Mouse (Mus musculus): ENCODE measurements at regions not wholly inside any gene's neighbourhood (a gene's known extent, or its start where the extent isn't known, plus 50 kb on each side); places are given as distances from the start of the nearest gene placed in this dataset.
A peak's percentile ranks its signal among the peaks of the same experiment; 100 is the strongest.

DNA sequence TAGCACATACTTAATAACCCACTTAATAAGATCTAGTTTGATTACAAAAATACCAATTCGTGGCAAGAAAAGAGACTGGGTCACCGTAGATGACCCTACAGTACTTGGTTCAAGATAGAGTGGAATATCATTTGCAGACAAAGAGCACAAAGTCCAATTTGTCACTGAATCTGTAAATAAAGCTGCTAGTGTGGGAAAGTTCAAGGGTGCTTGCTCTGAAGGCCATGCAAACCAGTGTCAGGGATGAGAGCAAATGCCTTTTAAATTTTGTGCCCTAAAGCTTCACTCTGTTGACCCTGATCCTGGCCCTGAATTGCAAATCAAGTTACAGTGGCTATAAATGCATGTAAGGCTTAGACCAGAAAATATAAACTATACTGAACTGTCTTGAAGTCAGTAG lies 113.1 kb downstream of the Cd55b start:
- no peak for ATAC-seq (replicated peaks; ENCODE audit: poor library complexity, severe bottlenecking)

DNA sequence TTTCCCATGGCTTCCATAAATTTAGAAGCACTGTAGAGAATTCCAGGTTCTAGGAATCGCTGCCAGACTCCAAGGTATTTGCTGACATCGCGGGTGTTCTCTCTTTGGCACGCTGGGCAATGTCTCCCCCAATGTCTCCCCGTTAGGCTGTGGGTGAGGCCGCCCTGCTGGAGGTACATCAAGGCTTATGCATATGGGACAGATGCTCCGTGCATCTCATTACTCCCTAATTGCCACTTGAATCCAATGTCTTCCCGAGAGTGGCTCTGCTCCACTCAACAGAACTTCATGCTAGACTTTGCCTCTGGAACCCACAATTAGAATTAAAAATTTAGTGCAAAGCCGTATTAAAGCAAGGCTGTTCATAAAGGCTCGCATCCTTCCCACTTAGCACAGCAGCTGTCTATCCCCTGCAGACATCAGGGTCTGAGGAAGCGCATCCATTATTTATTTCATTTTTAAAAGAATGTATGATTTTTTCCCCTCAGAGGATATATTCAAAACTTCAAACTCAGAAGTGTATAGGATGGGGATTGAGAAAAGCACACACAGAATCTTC lies 120.9 kb downstream of the Cd55b start:
- ATAC-seq (replicated peaks; ENCODE audit: poor library complexity, severe bottlenecking): no peak

DNA sequence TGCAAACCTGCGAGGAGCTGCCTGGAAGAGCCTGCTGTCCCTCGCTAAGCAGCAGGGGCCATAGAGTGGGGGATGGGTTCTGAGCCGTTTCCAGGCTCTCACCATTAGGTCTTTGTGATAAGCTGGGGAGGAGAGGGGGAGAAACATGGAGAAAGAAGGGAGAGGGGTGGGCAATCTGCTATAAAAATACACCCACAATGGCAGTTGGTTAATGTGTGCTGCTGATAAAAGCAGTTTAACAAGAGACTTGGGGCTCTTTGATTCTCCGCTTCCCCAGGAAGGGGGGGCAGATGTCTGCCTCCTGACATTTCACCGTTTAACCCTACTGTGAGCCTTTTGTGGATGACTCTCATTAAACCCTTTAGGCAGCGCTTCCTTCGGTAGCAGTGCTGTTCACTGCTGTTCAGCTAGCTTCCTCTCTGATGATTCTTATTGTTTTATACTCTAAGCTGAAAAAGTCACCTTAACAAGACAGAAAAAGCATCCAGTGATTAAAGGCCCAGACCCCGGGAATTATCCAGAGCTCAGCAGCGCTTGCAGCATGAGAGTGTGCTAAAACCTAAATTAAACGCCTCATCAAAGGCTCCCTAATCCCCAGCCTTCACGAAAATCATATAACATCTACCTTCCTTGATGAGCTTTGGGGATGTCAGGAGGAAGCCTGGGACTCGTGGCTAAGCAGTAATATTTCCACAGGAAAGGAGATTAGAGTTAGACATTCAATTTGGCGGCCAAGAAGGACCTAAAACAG lies 122.6 kb downstream of the Cd55b start:
- ATAC-seq (replicated peaks; ENCODE audit: poor library complexity, severe bottlenecking): no peak

DNA sequence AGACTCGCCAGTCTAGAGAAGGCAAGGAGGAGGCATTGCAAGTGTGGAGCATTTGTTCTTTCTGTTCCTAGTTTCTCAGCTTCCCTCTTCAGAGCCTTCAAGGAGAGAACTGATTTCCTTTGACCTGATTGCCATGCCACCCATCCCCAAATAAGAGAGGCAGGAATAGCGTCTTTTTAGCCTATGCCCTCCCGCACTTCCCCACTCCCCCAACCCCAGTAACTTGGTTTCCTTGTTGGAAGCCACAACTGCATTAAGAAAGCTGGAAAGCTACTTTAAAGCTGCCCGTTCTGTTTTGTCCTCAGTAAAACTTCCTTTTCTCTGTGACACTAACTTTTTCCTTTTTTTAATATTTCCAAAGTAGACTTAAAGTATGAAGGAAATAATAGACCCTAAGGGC lies 123.2 kb downstream of the Cd55b start:
- ATAC-seq (replicated peaks; ENCODE audit: poor library complexity, severe bottlenecking): no peak

DNA sequence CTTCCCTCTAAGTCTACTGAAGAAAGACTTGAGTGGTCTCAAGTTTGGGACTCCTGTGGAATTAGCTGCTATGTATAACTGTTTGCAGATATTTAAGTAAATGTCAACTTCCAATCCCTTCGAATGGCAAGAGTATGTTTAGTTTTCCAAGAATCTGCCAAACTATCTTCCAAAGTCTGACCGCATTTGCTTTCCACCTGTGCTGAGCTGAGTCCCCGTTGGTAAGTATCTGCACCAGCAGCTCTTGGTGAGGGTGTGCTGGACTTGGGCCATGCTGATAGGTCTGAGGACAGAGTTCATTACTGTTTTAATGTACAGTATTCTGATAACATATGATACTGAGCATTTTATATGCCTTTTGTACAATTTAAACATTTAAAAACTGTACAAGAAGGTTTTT lies 123.7 kb downstream of the Cd55b start:
- ATAC-seq (replicated peaks; ENCODE audit: poor library complexity, severe bottlenecking): no peak

DNA sequence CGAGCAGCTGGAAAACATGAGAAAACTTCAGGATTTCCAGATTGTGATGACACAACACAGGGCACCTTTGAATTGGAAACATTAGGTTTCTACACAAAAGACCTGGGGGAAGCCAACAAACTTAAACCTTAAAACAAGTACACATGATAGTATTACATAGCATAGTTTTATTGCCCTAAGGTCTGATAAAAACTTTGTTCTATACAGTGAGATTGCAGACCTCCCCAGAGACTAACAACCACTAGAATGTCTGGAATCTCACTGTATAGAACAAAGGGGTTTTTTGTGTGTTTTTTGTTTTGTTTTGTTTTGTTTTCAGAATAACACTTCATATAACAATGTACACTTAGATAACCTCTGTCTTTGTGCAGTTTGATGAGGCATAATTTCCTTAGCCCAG lies 124.2 kb downstream of the Cd55b start:
- ATAC-seq (replicated peaks; ENCODE audit: poor library complexity, severe bottlenecking): no peak

DNA sequence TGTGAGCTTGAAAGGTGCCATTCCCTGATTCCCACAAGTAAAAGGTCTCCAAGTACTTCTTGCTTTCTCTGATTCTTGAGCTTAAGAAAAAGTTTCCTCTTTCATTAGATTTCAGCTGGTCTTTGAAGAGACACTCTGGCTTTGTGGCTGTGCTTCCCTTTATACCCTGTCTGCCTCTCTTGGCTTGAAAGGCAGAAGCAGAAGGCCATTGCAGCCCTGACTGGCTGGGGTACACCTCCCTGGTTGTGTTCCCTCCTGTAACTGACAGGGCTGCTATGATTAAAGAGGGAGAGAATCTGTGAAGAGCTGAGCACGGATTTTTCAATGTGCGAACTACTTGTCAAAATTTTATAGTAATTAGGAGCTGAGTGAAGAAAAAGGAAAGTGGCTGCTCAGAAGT lies 125.3 kb downstream of the Cd55b start:
- ATAC-seq (replicated peaks; ENCODE audit: poor library complexity, severe bottlenecking): no peak

DNA sequence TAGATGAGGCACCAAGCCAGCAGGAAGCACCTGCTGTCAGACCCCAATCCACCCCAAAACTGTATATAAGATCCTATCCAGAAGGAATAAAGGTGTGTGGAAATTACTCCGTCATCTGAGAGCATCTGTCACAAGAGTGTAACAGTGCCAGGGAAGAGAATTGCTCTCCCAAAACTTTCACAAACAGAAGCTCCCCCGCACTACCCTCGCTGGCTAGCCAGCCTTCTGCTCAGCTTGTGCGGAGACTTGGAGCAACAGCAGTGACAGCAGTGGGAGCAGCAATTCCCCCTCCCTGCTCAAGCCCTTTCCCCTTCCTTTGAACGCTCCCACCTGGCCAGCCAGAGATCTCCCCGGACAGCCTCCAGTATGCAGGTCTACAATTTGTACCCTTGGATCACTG lies 136.9 kb downstream of the Cd55b start:
- no peak for ATAC-seq (replicated peaks; ENCODE audit: poor library complexity, severe bottlenecking)

DNA sequence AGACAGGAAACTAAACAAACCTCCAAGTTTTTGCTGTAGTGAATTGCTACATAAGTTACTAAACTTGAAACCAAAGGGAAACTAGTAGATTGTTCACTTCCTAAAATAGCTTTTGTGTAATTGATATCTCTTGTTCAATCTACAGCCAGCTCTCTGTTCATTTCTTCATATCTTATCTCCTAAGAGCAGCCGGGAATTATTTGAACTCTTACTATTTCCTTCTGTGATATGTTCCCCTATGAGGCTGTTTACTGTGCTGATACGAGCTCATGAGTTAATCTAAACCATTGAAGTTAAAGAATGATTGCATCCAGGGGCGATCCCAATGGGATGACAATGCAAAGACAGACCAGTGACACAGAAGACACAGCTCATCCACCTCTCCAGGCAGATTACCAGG lies 140.7 kb downstream of the Cd55b start:
- peak; percentile 72 for ATAC-seq (replicated peaks; ENCODE audit: poor library complexity, severe bottlenecking)

DNA sequence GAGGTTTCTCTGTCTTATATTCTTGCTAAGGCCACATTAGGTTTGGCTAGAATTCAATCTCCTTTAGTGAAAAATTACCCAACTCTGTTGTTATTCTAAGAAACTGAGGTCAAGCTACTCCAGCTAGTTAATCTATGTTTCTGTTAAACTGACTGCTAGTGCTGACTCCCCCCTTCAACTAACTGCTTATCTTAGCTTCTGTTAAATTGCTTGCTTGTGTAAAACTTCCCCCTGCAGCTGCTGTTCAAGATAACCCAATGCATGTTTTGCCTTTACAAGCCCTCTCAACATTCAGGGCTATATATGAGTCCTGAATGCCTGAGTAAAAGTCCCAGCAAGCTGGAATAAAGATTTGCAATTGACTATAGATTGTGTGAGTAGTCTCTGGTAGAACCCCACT lies 143.6 kb downstream of the Cd55b start:
- no peak for ATAC-seq (replicated peaks; ENCODE audit: poor library complexity, severe bottlenecking)

DNA sequence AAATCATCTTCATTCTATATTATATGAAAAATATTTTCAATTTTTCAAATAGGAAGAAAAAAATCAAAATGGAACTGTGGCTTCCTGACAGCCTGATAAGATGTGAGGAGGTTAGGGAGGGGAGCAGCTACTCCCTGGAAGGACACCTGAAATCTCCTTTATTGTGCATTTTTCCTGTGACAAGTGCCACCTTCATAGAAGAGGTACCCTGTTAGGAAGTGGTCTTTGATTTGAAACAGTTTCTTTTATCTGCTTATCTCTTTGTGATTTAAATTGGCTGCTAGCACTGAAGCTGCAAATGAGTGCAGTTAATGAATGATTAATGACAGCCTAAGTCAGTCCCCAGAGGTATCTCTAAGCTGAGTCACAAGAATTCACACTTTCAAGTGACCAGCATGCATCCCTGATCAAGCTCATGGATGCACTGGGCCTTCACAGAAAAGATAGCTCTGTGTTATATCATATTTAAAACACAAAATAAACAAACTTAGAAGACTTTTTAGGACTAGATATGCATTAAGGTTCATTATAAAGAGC lies 144.7 kb downstream of the Cd55b start:
- no peak for ATAC-seq (replicated peaks; ENCODE audit: poor library complexity, severe bottlenecking)

DNA sequence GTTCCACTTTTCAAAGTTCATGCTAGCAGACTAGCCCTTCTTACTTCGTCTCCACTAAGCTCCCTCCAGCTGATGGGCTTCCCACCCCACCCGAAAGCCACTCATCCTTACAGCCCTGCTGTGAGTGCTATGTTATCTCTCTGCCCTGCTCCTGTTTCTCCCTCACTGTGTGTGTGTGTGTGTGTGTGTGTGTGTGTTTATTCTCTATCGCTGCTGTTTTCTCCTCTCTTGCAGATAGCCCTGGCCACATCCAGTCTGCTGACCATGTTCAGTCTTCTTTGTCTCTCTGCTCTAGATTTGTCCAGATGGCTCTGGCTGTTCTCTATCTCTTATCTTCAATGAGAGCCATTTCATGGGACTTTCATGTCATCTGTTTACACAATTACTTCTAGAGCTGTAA lies 145.9 kb downstream of the Cd55b start:
- ATAC-seq (replicated peaks; ENCODE audit: poor library complexity, severe bottlenecking): no peak

DNA sequence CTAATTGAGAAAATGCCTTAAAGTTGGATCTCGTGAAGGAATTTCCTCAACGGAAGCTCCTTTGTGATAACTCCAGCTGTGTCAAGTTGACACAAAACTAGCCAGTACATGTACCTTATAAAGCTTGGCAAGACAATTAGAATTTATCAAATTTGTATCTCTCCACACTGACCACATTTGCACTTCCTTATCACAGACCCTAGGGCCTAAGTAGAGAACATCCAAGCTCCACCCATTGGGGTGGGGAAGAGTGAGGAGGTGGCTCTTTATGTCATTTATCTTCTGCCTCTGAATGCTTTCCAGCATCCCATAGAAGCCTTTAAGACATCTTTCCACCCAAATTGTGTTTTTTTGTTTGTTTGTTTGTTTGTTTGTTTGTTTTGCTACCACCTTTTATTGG lies 146.8 kb downstream of the Cd55b start:
- no peak for ATAC-seq (replicated peaks; ENCODE audit: poor library complexity, severe bottlenecking)

DNA sequence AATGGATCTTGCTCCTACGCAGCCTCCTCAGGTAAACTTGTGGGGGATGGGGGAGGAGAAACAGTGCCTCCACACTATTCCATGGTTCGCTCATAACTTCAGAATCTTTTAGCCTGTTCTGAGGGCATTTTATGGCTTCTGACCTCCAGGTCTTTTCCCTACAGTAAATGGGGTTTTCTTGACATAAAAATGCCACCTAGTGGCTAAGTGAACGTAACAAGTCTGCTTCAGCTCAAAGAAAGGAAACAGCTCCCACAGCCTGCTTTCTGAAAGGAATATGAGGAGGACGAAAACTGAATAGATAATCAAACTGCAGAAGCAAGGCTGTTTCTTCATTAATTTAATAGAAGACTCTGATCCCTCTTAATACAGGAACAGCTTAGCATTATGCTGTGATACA lies 148.3 kb downstream of the Cd55b start:
- ATAC-seq (replicated peaks; ENCODE audit: poor library complexity, severe bottlenecking): no peak

DNA sequence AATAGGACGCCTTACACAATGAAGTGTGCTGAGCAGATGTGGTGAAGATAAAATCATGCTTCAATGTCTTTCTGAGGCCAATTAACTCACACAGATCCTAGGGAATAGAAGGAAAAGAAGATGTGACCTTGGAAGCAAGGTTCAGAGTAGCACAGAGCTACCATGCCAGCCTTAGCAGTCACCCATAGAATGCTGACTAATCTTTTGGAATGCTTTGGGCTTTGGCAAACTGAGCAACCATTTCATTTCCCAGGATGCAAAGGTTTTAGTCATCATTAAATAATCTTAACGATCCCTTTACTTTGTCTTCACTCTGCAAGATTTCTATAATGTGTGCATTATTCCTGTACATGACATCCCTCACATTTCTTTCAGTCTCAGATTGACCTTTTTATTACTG lies 152.4 kb downstream of the Cd55b start:
- ATAC-seq (replicated peaks; ENCODE audit: poor library complexity, severe bottlenecking): no peak
